Mouse (Mus musculus) C2C12 (cell line): ENCODE measurements at regions not wholly inside any gene's neighbourhood (a gene's known extent, or its start where the extent isn't known, plus 50 kb on each side); places are given as distances from the start of the nearest gene placed in this dataset.
"Not testable (repeated sequence)": the region's sequence is repeated elsewhere in the genome, so short reads cannot be mapped to it uniquely, and the experiment has no call there.

Source experiments
- H3K27me3 ChIP-seq: one replicate; pipeline ENCODE4 v1.6.1; 2011; ENCODE audit not compliant: control insufficient read depth, insufficient read depth, insufficient read length
- H3K36me3 ChIP-seq: one replicate; pipeline ENCODE4 v1.6.1; 2011; ENCODE audit not compliant: control insufficient read depth, insufficient read depth
- H3K4me3 ChIP-seq: one replicate; pipeline ENCODE4 v1.5.1; 2011; ENCODE audit warnings: mild to moderate bottlenecking, control low read depth; ENCODE audit not compliant: poor library complexity, insufficient read depth, severe bottlenecking
- H3K79me2 ChIP-seq: one replicate; pipeline ENCODE4 v1.6.1; 2011; ENCODE audit not compliant: control insufficient read depth, insufficient read depth
- H3K79me3 ChIP-seq: one replicate; pipeline ENCODE4 v1.6.1; 2011; ENCODE audit warnings: low read depth, control low read depth
- H3ac ChIP-seq: one replicate; pipeline ENCODE3; 2011; ENCODE audit warnings: low read depth; ENCODE audit not compliant: control insufficient read depth, insufficient read length
- CEBPB ChIP-seq: IDR thresholded peaks from one replicate; pipeline ENCODE4 v1.6.1; 2011; ENCODE audit warnings: low read depth, mild to moderate bottlenecking, control low read depth, moderate library complexity
- CTCF ChIP-seq: IDR thresholded peaks from one replicate; pipeline ENCODE4 v1.5.1; 2011; ENCODE audit not compliant: control insufficient read depth, insufficient read depth, insufficient read length
- FOSL1 ChIP-seq: IDR thresholded peaks from one replicate; pipeline ENCODE4 v1.8.0; 2011; ENCODE audit warnings: mild to moderate bottlenecking, low read length; ENCODE audit not compliant: poor library complexity, insufficient read depth, severe bottlenecking
- MAX ChIP-seq: IDR thresholded peaks from one replicate; pipeline ENCODE4 v1.6.1; 2011; ENCODE audit warnings: mild to moderate bottlenecking, control low read depth
- MYOD1 ChIP-seq: IDR thresholded peaks from one replicate; pipeline ENCODE4 v1.6.1; 2011; ENCODE audit warnings: low read depth; ENCODE audit not compliant: control insufficient read depth, insufficient read length
- MYOG ChIP-seq: IDR thresholded peaks from one replicate; pipeline ENCODE4 v1.6.1; 2011; ENCODE audit not compliant: control insufficient read depth, insufficient read length; ENCODE audit errors: extremely low read depth
- USF1 ChIP-seq: IDR thresholded peaks from one replicate; pipeline ENCODE4 v1.6.1; 2011; ENCODE audit warnings: low read depth, mild to moderate bottlenecking, control low read depth, moderate library complexity

DNA sequence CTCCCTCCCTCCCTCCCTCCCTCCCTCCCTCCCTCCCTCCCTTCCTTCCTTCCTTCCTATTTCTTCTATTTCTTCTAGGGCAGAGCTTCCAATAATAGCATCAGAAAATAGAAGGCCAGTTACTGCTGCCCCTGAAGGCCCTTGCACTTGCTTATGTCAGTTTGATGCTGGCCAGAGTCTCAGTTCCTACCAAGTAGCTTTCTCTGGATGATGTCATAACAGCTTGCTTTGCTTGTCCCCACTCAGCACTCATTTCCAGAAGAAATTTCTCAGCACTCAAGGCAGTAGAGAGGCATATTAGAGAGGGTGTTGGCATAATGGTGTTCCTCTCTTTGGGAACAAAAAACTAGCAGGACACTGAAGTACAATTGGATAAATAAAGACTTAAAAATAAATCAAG lies 811.6 kb upstream of the 4930444P10Rik start:
- Histone ChIP-seq H3ac (no peak overlapping the region), H3K36me3 (no peaks in the 10 kb centered on the region), H3K27me3 (no peaks in the 10 kb centered on the region), H3K4me3 (no peak overlapping the region), H3K79me3 (no peaks in the 10 kb centered on the region), H3K79me2 (no peaks in the 10 kb centered on the region)
- TF ChIP-seq MYOG (no peak), USF1 (no peak)

- H3ac ChIP-seq, H3K79me2 ChIP-seq, H3K4me3 ChIP-seq, H3K36me3 ChIP-seq, H3K27me3 ChIP-seq, H3K79me3 ChIP-seq: not testable (repeated sequence)
Observed at GRCm38 (mm10) chr1:16868383-16868782, 775.3 kb upstream of the 4930444P10Rik start.

GRCm38 (mm10) chr1:16867086-16867835 lies 774.1 kb upstream of the 4930444P10Rik start:
- not testable (repeated sequence) for H3K36me3 ChIP-seq, H3K79me2 ChIP-seq, H3K79me3 ChIP-seq, H3K4me3 ChIP-seq, H3ac ChIP-seq, H3K27me3 ChIP-seq

DNA sequence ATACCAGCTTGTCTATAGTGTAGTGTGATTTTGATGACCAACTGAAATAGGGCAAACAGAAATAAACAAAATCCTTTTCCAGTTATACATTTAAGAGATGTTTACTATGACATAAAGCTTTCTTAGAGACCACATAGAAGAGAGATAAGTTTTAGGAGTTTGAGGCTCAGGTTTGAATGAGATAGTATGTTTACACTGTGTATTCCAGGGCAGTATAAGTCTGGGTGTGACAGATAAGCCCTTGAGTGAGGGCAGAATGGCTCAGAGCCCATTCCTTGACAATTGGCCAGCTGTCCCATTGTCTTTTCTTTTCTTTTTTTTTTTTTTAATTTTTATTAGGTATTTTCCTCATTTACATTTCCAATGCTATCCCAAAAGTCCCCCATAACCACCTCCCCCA lies 744.0 kb upstream of the 4930444P10Rik start:
- Histone ChIP-seq H3K79me3 (no peaks in the 10 kb centered on the region), H3ac (no peak overlapping the region), H3K79me2 (no peaks in the 10 kb centered on the region), H3K4me3 (no peak overlapping the region), H3K27me3 (no peaks in the 10 kb centered on the region), H3K36me3 (no peaks in the 10 kb centered on the region)
- no peak for TF ChIP-seq CEBPB
- no peak for TF ChIP-seq CTCF

DNA sequence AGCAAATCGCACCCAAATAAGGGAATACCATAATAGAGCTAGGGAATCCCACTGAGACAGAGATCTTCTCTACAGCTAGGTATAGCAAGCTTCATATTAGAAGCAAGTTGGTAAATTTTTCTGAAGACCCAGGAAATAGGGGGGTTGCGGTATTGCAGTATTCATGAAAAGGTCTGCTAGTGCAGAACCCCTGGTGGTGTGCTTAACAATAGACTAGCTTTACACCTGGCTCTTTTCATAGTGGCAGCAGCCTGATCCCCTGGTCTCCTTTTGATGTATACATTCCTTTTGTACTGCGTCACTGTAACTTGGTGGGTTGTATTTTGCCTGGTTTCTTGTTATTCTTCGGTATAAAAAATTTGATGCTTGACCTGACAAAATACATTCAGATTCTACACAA lies 731.6 kb upstream of the 4930444P10Rik start:
- not testable (repeated sequence) for H3K27me3 ChIP-seq, H3K79me3 ChIP-seq, H3K79me2 ChIP-seq, H3K36me3 ChIP-seq, H3K4me3 ChIP-seq, H3ac ChIP-seq

GRCm38 (mm10) chr1:16824057-16824456 lies 730.9 kb upstream of the 4930444P10Rik start:
- H3K79me3 ChIP-seq, result no peaks in the 10 kb centered on the region
- no peaks in the 10 kb centered on the region for H3K36me3 ChIP-seq
- H3ac ChIP-seq, result no peak overlapping the region
- no peak overlapping the region for H3K4me3 ChIP-seq
- no peak for TF ChIP-seq MAX
- TF ChIP-seq CEBPB, result no peak
- no peak for TF ChIP-seq FOSL1
- no peak for TF ChIP-seq MYOD1
- TF ChIP-seq MYOG, result no peak
- no peak for TF ChIP-seq CTCF
- TF ChIP-seq USF1, result no peak
- H3K27me3 ChIP-seq, result no peaks in the 10 kb centered on the region
- H3K79me2 ChIP-seq, result no peaks in the 10 kb centered on the region

DNA sequence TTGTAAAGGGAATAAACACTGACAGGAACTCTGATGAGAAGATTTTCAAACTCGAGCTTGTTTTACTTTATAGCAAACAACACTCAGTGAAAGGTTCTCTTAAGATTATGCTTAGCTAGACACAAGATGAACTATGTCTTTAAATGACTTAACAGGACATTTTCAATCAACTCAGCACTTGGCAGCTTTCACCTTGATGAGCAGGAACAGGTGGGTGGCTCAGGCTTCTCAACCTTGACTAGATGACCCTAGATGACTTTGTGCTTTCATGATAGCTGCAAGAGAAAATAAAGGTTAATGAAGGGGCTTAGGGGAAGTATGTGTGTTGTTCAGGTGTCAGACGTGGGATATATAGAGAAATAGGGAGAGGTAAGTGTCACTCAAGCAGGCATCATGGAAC lies 728.1 kb upstream of the 4930444P10Rik start:
- Histone ChIP-seq H3K36me3 (no peaks in the 10 kb centered on the region), H3K79me2 (no peaks in the 10 kb centered on the region), H3K79me3 (no peaks in the 10 kb centered on the region), H3K4me3 (no peak overlapping the region), H3K27me3 (no peaks in the 10 kb centered on the region), H3ac (no peak overlapping the region)
- TF ChIP-seq MYOD1 (no peak), USF1 (no peak), FOSL1 (no peak), CEBPB (no peak), MYOG (no peak), MAX (no peak), CTCF (no peak)
